Mouse (Mus musculus) forebrain, embryonic 16.5 days (tissue): ENCODE results near the gene Gm16867. TPM values are rescaled to one million over a fixed set of nuclear protein-coding genes. Genes with fewer than 3 reads are reported as not detected.
"Not testable (repeated sequence)": the region's sequence is repeated elsewhere in the genome, so short reads cannot be mapped to it uniquely, and the experiment has no call there.

Source experiments
- ATAC-seq: fragments of 200-750 bp; cut with Nextera tagmentation; 2 replicates; pipeline ENCODE4 v1.8.0; 2017; ENCODE audit warnings: mild to moderate bottlenecking, moderate library complexity
- H3K27ac ChIP-seq: fragments of 300-500 bp; sonication (generic); 2 replicates; pipeline ENCODE4 v1.5.1; 2014; ENCODE audit warnings: low read length, control low read depth
- H3K27me3 ChIP-seq: fragments of 300-500 bp; sonication (generic); replicated peaks from 2 replicates; pipeline ENCODE4 v1.6.1; 2014; ENCODE audit warnings: low read length; ENCODE audit not compliant: control insufficient read depth, insufficient read depth
- H3K36me3 ChIP-seq: fragments of 300-500 bp; sonication (generic); 2 replicates; pipeline ENCODE4 v1.6.1; 2014; ENCODE audit not compliant: control insufficient read depth, insufficient read depth
- H3K4me1 ChIP-seq: fragments of 300-500 bp; sonication (generic); replicated peaks from 2 replicates; pipeline ENCODE4 v1.6.1; 2014; ENCODE audit warnings: low read length; ENCODE audit not compliant: control insufficient read depth, insufficient read depth
- H3K4me2 ChIP-seq: fragments of 300-500 bp; sonication (generic); 2 replicates; pipeline ENCODE4 v1.6.1; 2014; ENCODE audit warnings: mild to moderate bottlenecking, low read length, control low read depth
- H3K4me3 ChIP-seq: fragments of 300-500 bp; sonication (generic); replicated peaks from 2 replicates; pipeline ENCODE4 v1.5.1; 2014; ENCODE audit warnings: mild to moderate bottlenecking, low read length, control low read depth
- H3K9ac ChIP-seq: fragments of 300-500 bp; sonication (generic); replicated peaks from 2 replicates; pipeline ENCODE4 v1.6.1; 2014; ENCODE audit warnings: low read depth, low read length, control low read depth
- H3K9me3 ChIP-seq: fragments of 300-500 bp; sonication (generic); 2 replicates; pipeline ENCODE4 v1.6.1; 2016; ENCODE audit warnings: low read length; ENCODE audit not compliant: control insufficient read depth
- WGBS: fragments of 180-500 bp; shearing (Covaris S2); extraction: QIAGEN DNeasy Blood & Tissue Kit; methylation state at CpG from one replicate; pipeline ENCODE4 v1.1.7; 2014; 5-methylcytosine and 5-hydroxymethylcytosine counted together
- polyA plus RNA-seq: library from polyadenylated mRNA; unstranded; fragments of >200 nt; fragmentation: Nextera tagmentation; extraction: Ambion mirVana; gene quantifications from 2 replicates; pipeline ENCODE4 v1.2.1, GENCODE M21; 2015

Gene Gm16867
- polyA plus RNA-seq, 1 experiment from 2014 or later, result 0.09 TPM

GRCm38 (mm10) chr14:69512449-69512848, 9.3 kb upstream of the Gm16867 start, which contains the start of gene Gm27179:
Gene Gm27179 (minus strand): TSS chr14:69512549.
- ATAC-seq, H3K9me3 ChIP-seq: not testable (repeated sequence)

GRCm38 (mm10) chr14:69507000-69507399, 3.8 kb upstream of the Gm16867 start:
- H3K27ac ChIP-seq, H3K27me3 ChIP-seq, H3K4me3 ChIP-seq, H3K9ac ChIP-seq, H3K9me3 ChIP-seq, H3K4me1 ChIP-seq, H3K4me2 ChIP-seq, ATAC-seq, H3K36me3 ChIP-seq: not testable (repeated sequence)
- WGBS, result no CpG with 5 or more reads among the region's 1 CpGs

More at GRCm38 (mm10) chr14:69512449-69512848, 9.3 kb upstream of the Gm16867 start, which contains the start of gene Gm27179:
- H3K36me3 ChIP-seq, H3K4me1 ChIP-seq, H3K9ac ChIP-seq, H3K4me3 ChIP-seq, H3K27ac ChIP-seq, H3K27me3 ChIP-seq, H3K4me2 ChIP-seq: not testable (repeated sequence)
- WGBS, result no CpG with 5 or more reads among the region's 2 CpGs

- H3K4me1 ChIP-seq, H3K27ac ChIP-seq, H3K4me2 ChIP-seq, H3K9me3 ChIP-seq, H3K4me3 ChIP-seq, H3K36me3 ChIP-seq, H3K9ac ChIP-seq, H3K27me3 ChIP-seq: not testable (repeated sequence)
- peak; percentile 66 for ATAC-seq
- WGBS, result no CpG with 5 or more reads among the region's 73 CpGs
Observed at GRCm38 (mm10) chr14:69502440-69503150, 567 bp downstream of the Gm16867 start.

DNA sequence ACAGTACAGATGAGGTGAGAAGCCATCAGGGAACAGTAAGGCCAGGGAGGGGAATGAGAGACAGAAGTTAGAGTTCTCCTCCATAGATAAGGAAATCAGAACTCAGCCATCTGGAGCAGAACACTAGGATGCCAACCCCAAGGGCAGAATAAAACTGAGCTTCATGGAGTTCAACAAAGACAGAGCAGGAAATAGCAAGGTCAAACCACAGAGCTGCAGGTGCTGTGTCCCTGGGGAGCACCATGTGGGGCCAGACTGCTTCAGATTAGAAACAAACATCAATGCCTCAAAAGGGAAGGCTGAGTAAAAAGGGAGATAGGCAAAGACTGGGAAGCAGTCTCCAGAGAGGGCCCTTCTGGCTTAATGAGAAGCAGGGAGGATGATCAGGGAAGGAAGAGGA, 6.9 kb downstream of the Gm16867 start:
- H3K4me2 ChIP-seq, ATAC-seq, H3K9ac ChIP-seq, H3K27me3 ChIP-seq, H3K27ac ChIP-seq, H3K4me3 ChIP-seq, H3K36me3 ChIP-seq, H3K9me3 ChIP-seq, H3K4me1 ChIP-seq: not testable (repeated sequence)

GRCm38 (mm10) chr14:69494946-69495345, 8.2 kb downstream of the Gm16867 start:
- H3K9me3 ChIP-seq, H3K36me3 ChIP-seq, ATAC-seq, H3K4me1 ChIP-seq, H3K4me2 ChIP-seq, H3K27ac ChIP-seq, H3K4me3 ChIP-seq, H3K27me3 ChIP-seq, H3K9ac ChIP-seq: not testable (repeated sequence)
- WGBS, result no CpG with 5 or more reads among the region's 2 CpGs

GRCm38 (mm10) chr14:69494522-69494921, 8.6 kb downstream of the Gm16867 start:
- H3K27ac ChIP-seq, H3K9ac ChIP-seq, H3K4me1 ChIP-seq, H3K27me3 ChIP-seq, H3K4me3 ChIP-seq, H3K9me3 ChIP-seq, H3K4me2 ChIP-seq, ATAC-seq, H3K36me3 ChIP-seq: not testable (repeated sequence)
- no CpG with 5 or more reads among the region's 3 CpGs for WGBS

- ATAC-seq, H3K9me3 ChIP-seq, H3K36me3 ChIP-seq, H3K4me3 ChIP-seq, H3K4me2 ChIP-seq, H3K4me1 ChIP-seq, H3K27me3 ChIP-seq, H3K27ac ChIP-seq, H3K9ac ChIP-seq: not testable (repeated sequence)
- no CpG with 5 or more reads among the region's 10 CpGs for WGBS
Observed at GRCm38 (mm10) chr14:69488001-69488400, 15.2 kb downstream of the Gm16867 start.

GRCm38 (mm10) chr14:69485466-69486135, 17.6 kb downstream of the Gm16867 start:
- not testable (repeated sequence) for ATAC-seq, H3K36me3 ChIP-seq, H3K27me3 ChIP-seq, H3K4me2 ChIP-seq, H3K4me3 ChIP-seq, H3K27ac ChIP-seq, H3K9me3 ChIP-seq, H3K9ac ChIP-seq, H3K4me1 ChIP-seq
- WGBS, result no CpG with 5 or more reads among the region's 18 CpGs

- H3K27ac ChIP-seq, H3K36me3 ChIP-seq, H3K4me2 ChIP-seq, H3K4me3 ChIP-seq, H3K9me3 ChIP-seq, H3K9ac ChIP-seq, ATAC-seq, H3K27me3 ChIP-seq, H3K4me1 ChIP-seq: not testable (repeated sequence)
- WGBS, result no CpG with 5 or more reads among the region's 11 CpGs
Observed at GRCm38 (mm10) chr14:69473941-69474646, 29.1 kb downstream of the Gm16867 start.
